Mouse (Mus musculus): ENCODE measurements around the gene Rerg.

DNA sequence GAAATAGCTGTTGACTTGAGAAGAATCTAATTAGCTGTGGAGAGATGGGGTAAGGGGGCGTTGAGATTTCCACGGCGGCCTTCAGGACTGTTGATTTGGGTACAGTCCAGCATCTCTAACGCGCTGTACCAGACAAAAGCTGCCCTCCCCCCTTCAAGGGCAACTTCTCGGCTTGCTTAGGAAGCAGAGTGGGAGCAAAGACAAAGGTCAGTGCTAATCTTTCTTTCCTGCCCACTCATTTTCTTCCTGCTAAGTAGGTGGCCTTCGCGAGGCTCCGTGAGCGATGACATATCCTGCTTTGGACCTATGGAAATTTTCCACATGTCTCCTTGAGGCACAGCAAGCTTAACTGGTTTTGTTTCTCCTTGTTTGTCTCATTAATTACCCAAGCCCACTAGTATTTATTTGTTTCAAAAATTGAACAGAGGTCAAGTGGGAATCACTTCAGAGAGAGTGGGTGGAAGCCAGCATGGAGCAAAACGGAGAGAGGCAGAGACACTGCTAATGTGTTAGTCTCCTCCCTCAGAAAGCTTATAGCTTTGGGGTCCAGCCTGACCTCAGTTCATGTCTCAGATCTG lies 25.2 kb downstream of the Rerg start:
- TF ChIP-seq POLR2A (IDR thresholded peaks at IDR 0.05; ENCODE audit: insufficient read depth, low read depth, low read length) (no peak), CTCF (IDR thresholded peaks at IDR 0.05; ENCODE audit: insufficient read depth, low read depth, low read length) (no peak)
